Mouse (Mus musculus) lung, adult 2 months (tissue): Measurements from ENCODE around the gene Pik3ip1. TPM values are rescaled to one million over a fixed set of nuclear protein-coding genes. Genes with fewer than 3 reads are reported as not detected.

Experiments used
- DNase-seq: peaks from one replicate; pipeline ENCODE4 v3.0.0; 2022
- H3K4me1 ChIP-seq: fragments of 200-500 bp; 2 replicates; pipeline ENCODE4 v1.6.1; 2011; ENCODE audit warnings: low read length; ENCODE audit not compliant: control insufficient read depth, insufficient read depth
- H3K4me3 ChIP-seq: fragments of 200-500 bp; replicated peaks from 2 replicates; pipeline ENCODE3; 2011; ENCODE audit warnings: low read depth, mild to moderate bottlenecking, control low read depth, low read length; ENCODE audit errors: extremely low read depth
- CTCF ChIP-seq: fragments of 200-500 bp; IDR thresholded peaks from 2 replicates; pipeline ENCODE4 v1.5.1; 2011; ENCODE audit warnings: mild to moderate bottlenecking, low read length, control low read depth; ENCODE audit not compliant: insufficient read depth
- POLR2A ChIP-seq: fragments of 200-500 bp; IDR thresholded peaks from 2 replicates; pipeline ENCODE4 v1.6.1; 2011; ENCODE audit warnings: low read depth, mild to moderate bottlenecking, control low read depth, low read length, borderline replicate concordance; ENCODE audit errors: extremely low read depth
- WGBS: fragments of 180-500 bp; shearing (Covaris S2); methylation state at CpG from one replicate; pipeline ENCODE4 v1.1.7; 2018; 5-methylcytosine and 5-hydroxymethylcytosine counted together
- polyA plus RNA-seq: library from polyadenylated mRNA; depleted of rRNA; stranded (reverse); fragments of >200 nt; gene quantifications from 2 replicates; pipeline ENCODE4 v1.2.3, GENCODE M21; 2012; rRNA removed

Pik3ip1 gene
- polyA plus RNA-seq, 1 experiment = 23.2 TPM

DNA sequence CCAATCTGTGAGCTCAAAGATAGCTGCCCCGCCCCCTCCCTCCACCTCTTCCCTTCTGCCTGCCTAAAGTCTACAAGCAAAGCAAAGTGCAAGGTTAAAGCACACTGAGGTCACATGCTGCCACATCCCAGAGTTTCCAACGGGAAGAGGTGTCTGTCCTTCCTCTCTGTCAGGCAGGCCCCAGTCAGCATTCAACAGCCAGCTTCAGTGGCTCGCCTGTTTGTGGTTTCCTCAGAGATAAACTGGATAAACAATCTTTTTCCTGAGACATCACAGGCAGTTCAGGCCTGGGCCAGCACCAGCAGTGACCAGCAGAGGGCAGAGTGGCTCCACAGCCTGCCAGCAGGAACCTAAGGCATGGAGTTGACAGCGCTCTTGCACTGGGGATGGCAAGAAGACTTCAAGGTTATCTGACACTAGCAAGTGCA is 56.8 kb downstream of the Pik3ip1 start:
- peak; percentile 90 for DNase-seq
- no peak overlapping the region for H3K4me3 ChIP-seq
- H3K4me1 ChIP-seq = peaks cover 12% of the 10 kb centered on the region
- WGBS = 13% methylated on average over 4 of the region's 4 CpGs
- TF ChIP-seq CTCF (peak; percentile 99), POLR2A (0 out of 2 replicates have a peak, but pooled peaks have one; percentile 6)

DNA sequence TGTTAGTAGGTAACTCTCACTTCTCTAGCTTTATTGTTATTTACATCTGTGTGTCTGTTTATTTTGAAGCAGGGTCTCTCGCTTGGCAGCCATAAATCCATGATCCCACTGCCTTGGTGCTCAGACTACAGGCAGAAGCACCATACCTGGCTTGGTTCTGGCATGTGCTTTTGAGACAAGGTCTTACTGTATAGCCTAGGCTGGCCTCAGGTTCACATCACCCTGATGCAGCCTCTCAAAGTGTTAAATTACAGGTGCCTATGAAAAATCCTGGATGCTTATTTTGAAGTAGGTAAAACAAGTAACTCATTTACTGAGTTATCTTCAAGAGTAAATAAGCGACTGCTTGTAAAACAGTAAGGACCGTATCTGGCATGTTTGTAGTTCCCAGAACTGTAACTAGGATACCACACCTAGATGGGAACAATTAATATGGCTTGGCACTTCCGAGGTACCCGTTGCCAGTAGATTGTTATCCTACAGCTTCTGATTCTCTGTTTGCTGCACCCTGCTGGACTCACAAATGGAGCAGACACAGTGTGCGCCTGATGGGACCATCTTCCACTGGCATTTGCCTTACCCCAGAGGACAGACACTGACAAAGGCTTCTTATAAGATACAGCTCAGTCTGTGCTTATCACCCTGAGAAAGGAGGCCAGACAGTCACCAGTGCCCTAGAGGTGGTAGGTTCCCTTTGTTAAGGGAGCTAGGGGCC is 57.4 kb downstream of the Pik3ip1 start:
- no peak for TF ChIP-seq CTCF
- no peak for DNase-seq
- 47% methylated on average over 6 of the region's 6 CpGs for WGBS
- H3K4me1 ChIP-seq = peaks cover 12% of the 10 kb centered on the region
- H3K4me3 ChIP-seq = no peak overlapping the region

DNA sequence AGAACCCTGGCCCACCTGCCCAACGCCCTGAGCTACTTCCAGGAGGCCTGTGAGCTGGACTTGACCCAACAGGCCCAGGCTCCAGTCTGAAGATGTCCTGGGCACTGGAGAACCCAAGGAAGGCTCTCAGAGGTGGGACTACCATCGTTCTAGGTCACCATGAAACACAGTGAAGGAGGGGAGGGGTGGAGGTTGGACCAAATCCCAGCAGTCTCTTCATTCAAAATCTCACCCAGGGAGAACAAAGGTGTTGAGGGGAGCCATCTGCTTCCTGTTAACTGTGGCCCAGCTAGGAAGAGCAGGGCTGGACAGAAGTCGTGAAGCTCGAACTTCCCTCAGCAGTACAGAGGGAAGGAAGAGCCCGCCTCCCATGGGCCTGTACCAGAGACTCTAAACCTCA is 59.8 kb downstream of the Pik3ip1 start:
- TF ChIP-seq CTCF (no peak), POLR2A (no peak)
- Histone ChIP-seq H3K4me1 (peaks cover 14% of the 10 kb centered on the region), H3K4me3 (no peak overlapping the region)
- 54% methylated on average over 5 of the region's 5 CpGs for WGBS
- no peak for DNase-seq

DNA sequence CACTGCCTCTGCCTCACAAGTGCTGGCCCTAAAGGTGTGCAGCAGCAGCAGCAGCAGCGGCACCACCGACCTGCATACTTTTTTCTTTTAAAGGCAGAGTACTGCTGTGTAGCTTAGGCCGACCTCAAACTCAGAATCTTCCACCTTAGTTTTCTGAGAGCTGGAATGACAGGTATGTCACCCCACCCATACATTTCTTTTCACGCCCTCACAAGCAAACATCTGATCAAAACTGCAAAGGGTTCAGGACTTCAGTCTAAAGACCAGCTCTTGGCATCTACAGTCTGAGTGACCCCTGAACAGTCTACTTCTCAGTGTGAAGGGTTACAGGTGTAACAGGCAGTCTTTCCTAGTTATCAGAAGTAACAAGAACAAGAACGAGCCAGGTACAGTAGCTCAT is 60.6 kb downstream of the Pik3ip1 start:
- Histone ChIP-seq H3K4me3 (no peak overlapping the region), H3K4me1 (peaks cover 14% of the 10 kb centered on the region)
- WGBS = 59% methylated on average over 5 of the region's 5 CpGs
- no peak for TF ChIP-seq CTCF
- no peak for TF ChIP-seq POLR2A
- no peak for DNase-seq

DNA sequence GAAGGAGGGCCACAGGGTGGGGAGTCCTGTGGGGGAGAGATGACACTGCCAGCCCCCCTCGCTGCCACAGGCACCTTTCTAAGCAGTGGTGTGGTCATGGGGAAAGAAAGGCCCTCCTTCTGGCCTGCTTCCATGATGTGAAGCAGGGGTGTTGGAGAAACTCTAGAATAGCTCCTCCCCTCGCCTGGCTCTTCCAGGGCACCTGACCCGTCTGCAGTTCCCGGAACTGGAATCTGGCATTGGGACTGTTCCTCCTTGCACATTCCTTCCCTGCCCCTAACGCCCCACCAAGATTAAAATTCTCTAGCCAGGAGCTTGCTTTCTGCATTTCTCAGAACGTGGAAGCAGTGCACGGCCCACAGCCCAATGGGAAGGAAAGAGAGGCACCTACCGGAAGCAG is 62.3 kb downstream of the Pik3ip1 start:
- Histone ChIP-seq H3K4me3 (no peak overlapping the region), H3K4me1 (peaks cover 7% of the 10 kb centered on the region; the same call in 1 of the 2 replicates)
- WGBS = 50% methylated on average over 8 of the region's 8 CpGs
- no peak for DNase-seq
- no peak for TF ChIP-seq POLR2A
- no peak for TF ChIP-seq CTCF

Other genes starting within 250 kb of the Pik3ip1 start
- 25.1 and 25.2 TPM in 2 replicates for gene Sfi1, start 136.9 kb upstream of the Pik3ip1 start, polyA plus RNA-seq
- gene Eif4enif1, start 128.0 kb upstream of the Pik3ip1 start, polyA plus RNA-seq = 31.0 and 37.2 TPM in 2 replicates
- gene Drg1, start 64.0 kb upstream of the Pik3ip1 start, polyA plus RNA-seq = 20.1 and 21.5 TPM in 2 replicates
- 40.3 and 50.9 TPM in 2 replicates for gene Patz1, start 41.5 kb upstream of the Pik3ip1 start, polyA plus RNA-seq
- 94.3 and 142 TPM in 2 replicates for gene Limk2, start 78.8 kb downstream of the Pik3ip1 start, polyA plus RNA-seq
- 25.6 and 36.4 TPM in 2 replicates for gene Rnf185, start 122.0 kb downstream of the Pik3ip1 start, polyA plus RNA-seq
- 0.50 and 3.1 TPM in 2 replicates for gene Pla2g3, start 157.9 kb downstream of the Pik3ip1 start, polyA plus RNA-seq
- gene Inpp5j, start 174.4 kb downstream of the Pik3ip1 start, polyA plus RNA-seq = 2.3 and 2.7 TPM in 2 replicates
- 111 and 138 TPM in 2 replicates for gene Selenom, start 184.3 kb downstream of the Pik3ip1 start, polyA plus RNA-seq
- gene Smtn, start 210.2 kb downstream of the Pik3ip1 start, polyA plus RNA-seq = 43.1 and 51.6 TPM in 2 replicates